Mouse (Mus musculus): ENCODE results near the gene Zc3h12a.

- no peak for TF ChIP-seq POLR2AphosphoS2 (IDR thresholded peaks at IDR 0.05; ENCODE audit: low read depth, low read length)
- TF ChIP-seq CTCF (conservative IDR thresholded peaks at IDR 0.05 in 1 of 2, IDR thresholded peaks at IDR 0.05 in 1 of 2; ENCODE audit: low read depth in 2 of 2, low read length in 2 of 2): no peak
- no peak for TF ChIP-seq ZNF384 (IDR thresholded peaks at IDR 0.05; ENCODE audit: low read depth, low read length)
- no peak for TF ChIP-seq EP300 (IDR thresholded peaks at IDR 0.05; ENCODE audit: low read length)
- TF ChIP-seq JUN (IDR thresholded peaks at IDR 0.05; ENCODE audit: insufficient read depth, low read depth, low read length): no peak
- TF ChIP-seq MAZ (IDR thresholded peaks at IDR 0.05; ENCODE audit: low read depth, low read length): no peak
- TF ChIP-seq CHD2 (IDR thresholded peaks at IDR 0.05; ENCODE audit: low read length): no peak
- TF ChIP-seq E2F4 (IDR thresholded peaks at IDR 0.05; ENCODE audit: insufficient replicate concordance, low read depth, low read length): no peak
- no peak for TF ChIP-seq CHD1 (IDR thresholded peaks at IDR 0.05; ENCODE audit: low read depth, low read length)
- TF ChIP-seq MEF2A (IDR thresholded peaks at IDR 0.05; ENCODE audit: borderline replicate concordance, low read depth, low read length): no peak
- no peak for TF ChIP-seq ZC3H11A (IDR thresholded peaks at IDR 0.05; ENCODE audit: low read depth, low read length)
- TF ChIP-seq ZKSCAN1 (IDR thresholded peaks at IDR 0.05; ENCODE audit: borderline replicate concordance, low read depth, low read length): no peak
- no peak for TF ChIP-seq POLR2A (IDR thresholded peaks at IDR 0.05; ENCODE audit: low read depth, low read length)
- TF ChIP-seq RAD21 (IDR thresholded peaks at IDR 0.05; ENCODE audit: low read depth, low read length): no peak
These were observed 8.8 kb upstream of the Zc3h12a start for GRCm38 (mm10) chr4:125136303-125136888.
